Mouse (Mus musculus) heart, adult 11 months (tissue): ENCODE measurements around the gene Scaf4.

Experiments
- DNase-seq: peaks from one replicate; pipeline ENCODE4 v3.0.0; 2022

Gene Scaf4

GRCm38 (mm10) chr16:90234617-90235016, 49.7 kb downstream of the Scaf4 start:
- DNase-seq, result no peak

DNA sequence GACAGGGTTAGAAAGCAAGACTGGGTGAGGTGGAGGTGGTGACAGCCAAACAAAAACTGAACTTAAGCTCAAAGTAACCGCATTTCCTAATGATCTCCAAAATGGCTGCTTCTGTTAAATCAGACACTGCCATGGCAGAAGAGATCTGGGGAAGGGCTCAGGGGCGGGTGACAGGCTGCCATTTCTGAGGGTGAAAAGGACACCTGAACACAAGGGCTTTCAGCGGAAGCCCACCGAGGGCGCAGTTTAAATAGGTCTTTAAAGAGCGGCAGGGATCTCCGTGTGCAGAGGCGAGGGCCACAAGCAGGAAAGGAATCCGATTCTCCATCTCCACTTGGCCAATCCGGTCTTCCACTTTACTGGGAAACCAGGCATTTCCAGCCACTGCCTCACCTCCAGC, 50.6 kb downstream of the Scaf4 start:
- DNase-seq, result no peak

DNA sequence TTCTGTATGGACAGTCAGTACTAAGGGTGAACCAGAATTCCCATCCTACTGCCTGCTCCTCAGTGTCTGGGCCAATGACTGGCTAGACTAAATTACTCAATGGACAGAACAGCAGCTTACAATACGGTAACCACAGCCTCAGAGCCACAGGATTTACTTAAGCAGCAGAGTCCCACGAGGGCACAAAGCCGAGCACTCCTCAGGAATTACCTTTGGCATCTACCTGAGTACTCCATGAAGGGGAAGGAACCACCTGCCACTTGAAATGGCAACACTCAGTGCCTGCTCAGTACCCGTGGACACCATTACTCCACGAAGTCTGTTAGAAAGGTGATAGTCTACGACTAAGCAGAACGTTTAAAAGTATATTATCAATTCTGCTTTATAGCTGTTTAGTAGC, 53.0 kb downstream of the Scaf4 start:
- no peak for DNase-seq

DNA sequence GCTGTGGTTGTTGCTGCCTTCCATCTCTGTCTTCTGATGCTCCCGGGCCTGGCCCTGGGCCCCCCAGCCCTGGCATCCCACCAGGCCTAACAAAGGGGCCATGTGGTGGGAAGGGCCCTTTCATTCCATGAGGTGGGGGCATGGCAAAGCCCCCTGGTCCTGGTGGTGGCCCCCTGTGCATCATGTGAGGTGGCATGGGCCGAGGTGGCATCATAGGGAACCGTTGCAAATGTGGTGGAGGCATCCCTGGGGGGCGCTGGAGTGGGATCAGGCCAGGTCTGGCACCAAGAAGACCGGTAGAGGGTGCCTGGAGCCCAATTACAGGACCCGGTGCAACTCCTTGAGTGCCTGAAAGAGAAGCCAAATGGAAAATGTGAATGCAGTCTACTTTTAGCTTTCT, 54.4 kb downstream of the Scaf4 start:
- peak; percentile 90 for DNase-seq

- DNase-seq, result no peak
These were observed 62.7 kb downstream of the Scaf4 start for GRCm38 (mm10) chr16:90221441-90222070.

DNA sequence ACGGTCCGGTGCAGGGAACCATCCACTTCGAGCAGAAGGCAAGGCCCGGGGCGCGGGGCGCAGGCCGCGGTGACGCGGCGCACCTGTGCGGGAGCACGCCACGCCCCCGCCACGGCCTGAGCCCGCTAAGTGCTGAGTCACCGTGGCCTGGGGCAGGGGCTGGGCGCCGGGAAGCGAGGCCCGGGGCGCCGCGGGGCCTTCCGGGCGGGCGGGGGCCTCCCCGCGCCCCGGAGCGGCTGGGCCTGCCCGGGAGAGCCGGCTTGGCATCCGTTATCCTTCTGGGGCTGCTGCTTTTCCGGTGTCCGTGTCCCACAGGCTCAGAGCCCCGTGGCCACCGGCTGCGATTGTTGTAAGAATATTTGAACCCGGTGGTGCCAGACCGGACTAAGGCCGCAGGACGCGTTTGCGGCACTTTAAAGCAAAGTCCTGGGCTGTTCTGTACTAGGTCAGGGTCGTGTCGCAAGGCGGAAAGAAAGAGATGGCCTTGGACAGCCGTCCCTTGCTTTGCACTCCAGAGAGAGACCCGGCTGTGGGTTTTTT, 63.3 kb downstream of the Scaf4 start:
- peak; percentile 96 for DNase-seq

DNA sequence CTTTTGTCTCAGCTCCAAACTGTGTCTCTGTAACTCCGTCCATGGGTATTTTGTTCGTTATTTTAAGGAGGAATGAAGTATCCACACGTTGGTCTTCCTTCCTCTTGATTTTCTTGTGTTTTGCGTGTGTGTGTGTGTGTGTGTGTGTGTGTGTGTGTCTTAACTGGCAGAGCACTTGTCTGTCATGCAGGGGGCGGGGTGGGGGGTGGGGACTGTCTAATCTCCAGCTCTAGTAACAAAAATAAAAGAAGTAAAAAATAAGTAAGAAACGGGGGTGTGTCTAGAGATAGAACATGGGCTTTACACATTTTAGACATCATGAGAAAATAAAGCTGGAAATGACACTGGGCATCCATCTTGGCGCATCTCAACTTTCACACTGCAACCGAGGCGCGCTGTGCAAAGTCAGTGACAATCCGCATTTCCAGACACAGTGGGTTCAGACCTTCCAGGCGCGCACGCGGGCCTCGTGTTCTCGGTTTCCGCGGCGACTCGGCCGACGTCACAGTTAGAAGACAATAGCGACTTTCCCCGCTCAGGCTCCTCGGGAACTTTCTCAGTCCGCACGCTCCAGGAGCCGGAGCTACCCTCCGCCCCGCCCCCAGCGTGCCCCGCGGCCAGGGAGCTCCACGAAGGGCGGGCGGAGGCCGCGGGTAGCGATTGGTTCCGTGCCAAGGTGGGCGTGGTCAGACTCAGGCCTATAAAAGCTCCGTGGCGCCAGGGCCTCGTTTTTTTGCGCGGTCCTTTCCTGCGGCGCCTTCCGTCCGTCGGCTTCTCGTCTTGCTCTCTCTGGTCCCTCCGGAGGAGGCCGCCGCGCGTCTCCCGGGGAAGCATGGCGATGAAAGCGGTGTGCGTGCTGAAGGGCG, 64.0 kb downstream of the Scaf4 start, which contains the start of gene Sod1:
Gene Sod1, plus strand, starts transcription at position 729 of the 866 bp plus-strand sequence.
- DNase-seq, result peak; percentile 99

DNA sequence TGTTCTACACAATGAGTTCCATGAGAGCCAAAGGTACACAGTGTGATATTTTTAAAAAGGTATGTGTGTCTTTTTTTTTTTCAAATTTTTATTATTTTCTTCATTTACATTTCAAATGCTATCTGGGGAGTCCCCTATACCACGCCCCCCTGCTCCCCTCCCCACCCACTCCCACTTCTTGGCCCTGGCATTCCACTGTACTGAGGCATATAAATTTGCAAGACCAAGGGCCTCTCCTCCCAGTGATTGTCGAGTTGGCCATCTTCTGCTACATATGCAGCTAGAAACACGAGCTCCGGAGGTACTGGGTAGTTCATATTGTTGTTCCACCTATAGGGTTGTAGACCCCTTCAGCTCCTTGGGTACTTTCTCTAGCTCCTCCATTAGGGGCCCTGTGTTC, 64.9 kb downstream of the Scaf4 start:
- peak; percentile 79 for DNase-seq

DNA sequence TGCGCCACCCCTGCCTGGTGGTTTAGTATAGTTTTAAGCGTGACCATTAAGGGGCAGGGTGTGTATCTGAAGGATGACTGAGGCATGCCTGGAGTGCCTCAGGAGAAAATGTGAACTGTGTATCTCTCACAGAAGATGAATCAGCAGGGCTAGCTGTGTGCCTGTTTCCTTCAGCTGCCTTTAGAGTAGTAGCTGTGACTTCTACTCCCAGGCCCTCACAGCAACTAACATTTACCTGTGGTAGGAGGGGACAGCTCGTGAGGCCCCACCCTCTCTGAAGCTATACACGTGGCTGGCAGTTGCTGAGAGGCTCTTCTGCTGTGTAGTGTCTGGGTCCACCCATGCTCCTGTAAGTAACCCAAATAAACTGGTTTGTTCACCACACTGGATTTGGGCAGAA, 66.4 kb downstream of the Scaf4 start:
- DNase-seq, result peak; percentile 87

- DNase-seq, result peak; percentile 85
These were observed 66.9 kb downstream of the Scaf4 start for GRCm38 (mm10) chr16:90217356-90217755.

DNA sequence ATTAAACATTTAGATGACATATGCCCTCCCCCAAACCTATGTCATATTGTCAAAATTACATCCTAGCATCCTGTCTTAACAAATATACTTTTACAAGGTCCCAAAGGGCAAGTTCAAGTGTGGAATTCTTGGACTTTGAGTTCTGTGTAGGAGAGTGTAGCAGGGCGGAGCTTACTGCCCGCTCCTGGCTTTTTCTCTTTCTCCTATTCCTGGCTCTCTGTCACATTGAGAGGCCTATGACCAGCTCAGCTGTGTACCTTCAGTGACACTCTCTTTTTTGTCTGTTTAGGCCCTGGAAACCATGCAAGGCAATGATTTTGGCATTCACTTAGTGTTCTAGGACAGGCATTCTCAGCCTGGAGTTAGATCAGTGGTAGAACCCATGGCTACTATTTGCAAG, 67.9 kb downstream of the Scaf4 start:
- peak; percentile 73 for DNase-seq

DNA sequence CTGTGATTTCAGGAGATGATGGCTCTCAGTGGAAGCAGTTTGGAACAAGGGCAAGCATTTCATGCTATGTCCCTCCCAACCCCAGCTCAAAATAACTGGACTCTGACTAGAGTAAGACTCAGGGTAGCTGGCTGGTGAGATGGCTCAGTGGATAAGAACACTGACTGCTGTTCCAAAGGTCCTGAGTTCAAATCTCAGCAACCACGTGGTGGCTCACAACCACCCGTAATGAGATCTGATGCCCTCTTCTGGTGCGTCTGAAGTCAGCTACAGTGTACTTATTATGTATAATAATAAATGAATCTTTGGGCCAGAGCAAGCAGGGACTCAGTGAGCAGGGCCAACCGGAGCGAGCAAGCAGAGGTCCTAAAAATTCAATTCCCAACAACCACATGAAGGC, 68.4 kb downstream of the Scaf4 start:
- peak; percentile 66 for DNase-seq

DNA sequence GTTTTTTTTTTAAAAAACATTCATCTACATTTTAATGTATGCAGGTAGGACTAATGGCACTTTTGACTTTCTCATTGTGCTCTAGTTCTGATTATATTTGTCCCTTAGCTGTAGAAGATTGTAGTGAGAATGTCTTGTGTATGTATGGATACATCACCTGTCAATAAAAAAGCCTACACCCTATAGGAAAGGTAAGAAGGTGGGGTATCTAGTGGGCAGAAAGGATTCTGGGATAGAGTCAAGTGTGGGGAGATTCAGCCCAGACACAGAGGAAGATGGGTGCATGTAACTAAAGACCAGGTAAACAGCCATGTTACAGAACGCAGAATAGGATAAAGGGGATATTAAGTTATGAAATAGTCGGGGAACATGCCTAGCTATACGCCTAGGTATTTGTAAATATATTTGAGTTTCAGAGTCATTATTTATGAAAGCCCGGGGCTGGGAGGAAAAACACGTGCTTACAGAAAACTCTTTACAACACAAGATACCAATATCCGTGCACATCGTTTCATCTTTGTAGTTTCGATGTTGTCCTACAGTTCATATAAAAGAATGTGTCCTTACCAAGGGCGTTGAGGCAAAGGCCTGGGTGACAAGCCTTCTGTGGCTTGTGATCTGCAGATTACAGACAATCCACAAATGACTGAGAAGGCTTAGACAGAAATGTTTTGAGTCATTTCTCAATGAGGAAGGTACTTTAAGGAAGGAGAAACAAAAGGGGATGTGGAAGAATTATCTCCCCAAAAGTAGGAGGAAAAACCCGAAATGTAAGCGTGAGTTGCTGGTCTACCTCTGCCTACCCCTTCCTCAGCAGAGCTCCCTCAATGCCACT, 69.4 kb downstream of the Scaf4 start:
- no peak for DNase-seq

DNA sequence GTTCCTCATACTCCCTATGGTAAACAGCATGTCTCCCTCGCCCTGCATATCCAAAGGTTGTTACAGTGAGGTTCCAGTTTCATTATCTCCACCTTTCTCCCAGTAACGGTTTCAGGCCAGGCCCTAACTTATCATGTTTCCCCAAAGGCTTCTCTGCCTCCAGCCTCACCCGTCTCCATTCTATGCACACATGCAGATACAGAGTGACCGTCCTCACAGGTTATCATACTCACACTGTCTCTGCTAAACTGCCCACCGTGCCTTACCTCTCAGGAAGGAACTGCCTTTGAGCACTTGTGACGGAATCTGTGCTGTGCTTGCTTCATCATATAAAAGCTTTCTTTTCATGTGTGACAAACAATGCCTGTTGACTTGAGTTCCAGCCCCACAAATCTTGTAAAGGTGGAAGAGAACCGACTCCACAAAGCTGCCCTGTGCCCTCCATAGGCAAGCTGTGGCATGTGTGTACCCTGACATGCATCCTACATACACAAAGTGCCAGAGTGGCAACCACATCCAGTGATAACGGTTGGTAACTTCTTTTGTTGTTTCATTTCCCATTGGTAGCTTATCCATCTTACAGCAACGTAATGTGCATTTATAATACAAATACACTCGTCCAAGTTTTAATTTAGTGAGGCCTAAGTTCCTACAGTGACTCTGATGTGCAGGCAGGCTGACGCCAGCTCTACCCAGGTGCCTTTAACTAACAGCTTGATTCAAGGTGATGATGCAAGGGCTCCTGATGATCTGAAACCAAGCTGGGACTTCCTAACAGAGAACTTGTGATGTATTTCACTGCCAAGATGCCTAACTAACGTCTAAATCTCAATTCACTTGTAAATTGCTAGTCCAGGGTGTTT, 70.6 kb downstream of the Scaf4 start:
- DNase-seq, result peak; percentile 74

DNA sequence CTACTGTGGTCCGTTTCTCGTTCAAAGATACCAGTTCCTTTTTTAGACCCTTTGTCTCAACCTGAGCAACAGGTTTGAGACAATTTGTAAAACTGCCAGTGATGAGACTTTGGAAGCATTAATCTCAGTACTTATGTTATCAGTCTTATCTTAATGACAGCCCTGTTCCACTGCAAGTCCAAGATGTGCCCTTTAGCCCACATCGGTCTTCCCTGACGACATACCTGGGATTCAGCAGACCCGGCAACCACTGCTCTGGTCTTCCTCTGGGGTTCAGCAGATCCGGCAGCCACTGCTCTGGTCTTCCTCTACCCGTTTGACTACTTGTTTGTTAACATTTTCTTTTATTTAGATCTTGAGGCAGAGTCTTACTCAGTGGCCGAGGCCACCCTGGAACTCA, 72.5 kb downstream of the Scaf4 start:
- peak; percentile 39 for DNase-seq

- DNase-seq, result peak; percentile 74
These were observed 73.6 kb downstream of the Scaf4 start for GRCm38 (mm10) chr16:90210717-90211116.

- DNase-seq, result peak; percentile 64
These were observed 75.3 kb downstream of the Scaf4 start for GRCm38 (mm10) chr16:90208996-90209395.

DNA sequence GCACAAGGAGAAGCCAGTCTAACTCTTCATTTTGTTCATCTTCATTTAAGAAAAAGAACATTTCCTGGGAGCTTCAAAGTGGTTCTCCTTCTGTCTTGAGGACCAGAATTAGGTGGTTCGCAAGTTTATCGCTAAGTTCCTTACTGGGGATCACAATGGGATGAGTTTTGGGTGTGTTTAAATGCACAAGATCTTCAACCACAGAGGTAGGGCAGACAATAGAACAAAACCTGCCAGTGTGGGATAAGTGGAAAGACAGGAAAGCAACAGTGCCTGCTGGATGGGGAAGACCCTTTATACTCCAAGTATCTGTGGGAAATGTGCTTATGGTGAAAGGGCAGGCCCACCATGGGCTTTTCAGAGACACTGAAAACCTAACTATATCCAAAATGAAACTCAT, 79.4 kb downstream of the Scaf4 start:
- DNase-seq, result peak; percentile 35

DNA sequence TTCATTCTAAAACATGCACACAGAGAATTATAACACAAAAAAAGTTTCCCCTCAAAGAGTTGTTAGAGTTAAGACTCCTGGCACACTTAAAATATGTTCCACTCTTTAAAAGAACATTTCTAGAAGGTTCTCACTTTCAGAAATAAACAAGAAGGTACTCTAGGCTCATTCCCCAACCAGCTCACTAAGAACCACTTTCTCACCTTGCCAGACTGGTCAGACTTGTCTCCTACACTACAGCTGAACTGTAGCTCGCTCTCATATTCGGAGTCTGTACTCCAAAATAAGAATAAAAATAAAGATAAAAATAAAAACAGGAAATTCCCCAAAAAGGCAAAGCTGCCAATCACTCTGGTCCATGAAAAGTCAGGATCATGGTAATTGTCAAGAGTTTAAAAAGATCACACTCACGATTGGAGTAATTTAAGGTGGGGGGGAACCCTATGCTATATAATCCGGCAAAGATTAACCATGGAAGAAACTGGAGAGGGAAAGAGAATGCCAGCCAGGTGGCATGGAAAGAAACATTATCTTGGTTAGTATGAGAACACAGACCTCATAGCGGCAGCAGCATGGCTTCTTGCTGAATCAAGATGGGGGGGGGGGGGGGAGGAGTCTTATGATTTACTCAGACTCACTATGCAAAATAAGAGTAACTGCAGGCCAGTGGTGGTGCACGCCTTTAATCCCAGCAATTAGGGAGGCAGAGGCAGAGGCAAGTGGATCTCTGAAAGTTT, 80.9 kb downstream of the Scaf4 start:
- DNase-seq, result peak; percentile 45

DNA sequence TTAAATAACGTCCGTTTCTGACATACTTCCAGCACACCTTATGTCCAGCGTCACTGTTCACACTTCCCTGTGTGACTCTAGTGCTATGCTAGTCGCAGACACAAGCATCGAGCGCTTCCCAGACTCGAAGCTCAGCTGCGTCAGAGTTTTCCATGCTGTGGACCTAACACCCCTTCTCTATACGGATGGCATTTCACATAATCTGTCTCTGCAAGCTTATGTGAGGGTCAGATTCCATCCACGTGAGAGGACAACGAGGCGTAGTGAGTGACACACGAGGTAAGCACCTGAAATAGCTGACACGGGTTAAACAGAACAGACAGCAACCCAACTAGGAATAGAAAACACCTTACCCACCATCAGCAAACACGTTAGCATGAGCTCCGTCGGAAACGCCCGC, 82.2 kb downstream of the Scaf4 start:
- DNase-seq, result no peak

DNA sequence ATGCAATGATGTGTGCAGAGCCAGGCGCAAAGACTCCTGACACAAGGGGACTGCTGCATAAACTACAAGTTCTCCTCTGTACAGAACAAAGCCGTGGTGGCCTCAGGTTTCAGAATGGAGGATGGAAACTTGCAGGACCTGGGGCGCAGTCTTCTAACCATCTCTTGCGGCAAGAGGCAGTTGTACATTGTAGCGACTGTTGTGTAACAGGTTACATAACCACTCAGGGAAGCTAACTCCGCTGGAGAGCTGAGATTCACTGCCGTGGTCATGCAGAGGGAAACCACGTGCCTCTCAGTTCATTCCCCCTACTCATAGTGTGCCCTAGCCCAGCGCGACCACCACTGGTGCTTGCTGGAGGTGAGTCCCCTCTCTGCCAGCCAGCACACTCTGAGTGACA, 85.1 kb downstream of the Scaf4 start:
- no peak for DNase-seq
